Mouse (Mus musculus) right cerebral cortex, postnatal 14 days (tissue): ENCODE measurements around the gene Aaas.
"Not testable (repeated sequence)": the region's sequence is repeated elsewhere in the genome, so short reads cannot be mapped to it uniquely, and the experiment has no call there.

Source experiments
- DNase-seq: peaks from one replicate; pipeline ENCODE4 v3.0.0; 2022

Gene Aaas

DNA sequence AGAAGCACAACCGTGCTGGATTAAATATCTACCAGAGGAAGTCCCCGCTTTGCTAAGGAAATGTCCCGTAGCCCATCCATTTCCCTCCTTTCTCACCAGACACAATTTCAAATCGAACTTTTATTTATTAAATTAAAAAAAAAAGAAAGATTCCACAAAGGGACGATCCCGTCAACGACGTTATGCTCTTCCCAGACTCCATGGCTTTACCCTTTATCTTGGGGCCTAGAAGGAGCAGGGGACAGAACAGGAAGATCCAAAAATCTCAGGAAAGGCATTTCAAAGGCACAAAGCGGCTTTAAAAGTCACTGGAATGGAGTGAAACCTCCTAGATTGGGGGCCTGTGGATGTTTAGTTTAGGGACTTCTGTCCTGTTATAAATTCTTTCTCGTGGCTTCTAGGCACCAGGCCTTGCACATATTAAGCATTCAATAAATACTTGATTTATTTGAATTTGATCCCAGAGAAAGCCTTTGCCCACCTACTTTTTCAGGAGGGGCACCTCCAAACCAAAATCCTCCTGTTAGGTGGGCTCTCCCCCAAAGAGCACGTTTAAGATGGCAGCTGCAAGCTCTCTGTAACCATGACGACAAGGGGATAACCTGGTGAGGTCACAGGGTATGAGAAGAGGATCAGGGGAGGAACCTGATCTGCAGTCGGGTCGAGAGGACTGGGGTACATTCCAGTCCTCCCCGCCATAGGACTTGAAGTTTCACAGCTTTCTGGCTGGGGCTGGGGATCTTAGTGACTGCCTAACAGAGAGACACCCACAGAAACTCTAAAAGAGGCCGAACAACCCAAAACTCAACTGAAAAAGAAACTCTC is 6.1 kb upstream of the Aaas start:
- no peak for DNase-seq

DNA sequence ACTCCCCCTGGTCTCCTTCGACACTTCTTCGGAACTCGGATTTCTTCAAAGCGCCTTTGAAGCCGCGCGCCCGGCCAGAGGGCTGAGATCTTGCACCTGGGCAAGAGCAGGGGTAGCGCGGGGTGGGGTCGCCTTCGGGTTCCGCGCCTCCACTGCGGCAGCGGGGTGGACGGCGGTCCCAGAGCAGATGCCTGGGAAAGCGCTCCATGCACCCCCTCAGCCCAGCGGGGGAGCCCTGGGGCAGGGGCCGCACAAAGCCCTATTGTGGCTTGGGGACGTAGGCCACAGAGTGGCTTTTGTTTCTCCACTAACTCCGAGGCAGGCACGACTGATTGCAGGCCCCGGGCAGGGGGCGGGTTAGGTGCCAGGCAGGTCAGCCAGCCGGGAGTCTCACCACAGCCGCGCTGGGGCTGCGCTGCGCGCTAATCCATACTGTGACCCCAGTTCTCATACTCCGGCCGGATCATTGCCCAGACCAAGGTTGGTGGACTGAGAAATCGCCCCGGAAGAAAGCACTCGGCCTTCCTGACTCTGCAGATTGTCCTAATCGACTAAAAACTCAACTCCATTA is 5.4 kb upstream of the Aaas start:
- DNase-seq, result no peak

DNA sequence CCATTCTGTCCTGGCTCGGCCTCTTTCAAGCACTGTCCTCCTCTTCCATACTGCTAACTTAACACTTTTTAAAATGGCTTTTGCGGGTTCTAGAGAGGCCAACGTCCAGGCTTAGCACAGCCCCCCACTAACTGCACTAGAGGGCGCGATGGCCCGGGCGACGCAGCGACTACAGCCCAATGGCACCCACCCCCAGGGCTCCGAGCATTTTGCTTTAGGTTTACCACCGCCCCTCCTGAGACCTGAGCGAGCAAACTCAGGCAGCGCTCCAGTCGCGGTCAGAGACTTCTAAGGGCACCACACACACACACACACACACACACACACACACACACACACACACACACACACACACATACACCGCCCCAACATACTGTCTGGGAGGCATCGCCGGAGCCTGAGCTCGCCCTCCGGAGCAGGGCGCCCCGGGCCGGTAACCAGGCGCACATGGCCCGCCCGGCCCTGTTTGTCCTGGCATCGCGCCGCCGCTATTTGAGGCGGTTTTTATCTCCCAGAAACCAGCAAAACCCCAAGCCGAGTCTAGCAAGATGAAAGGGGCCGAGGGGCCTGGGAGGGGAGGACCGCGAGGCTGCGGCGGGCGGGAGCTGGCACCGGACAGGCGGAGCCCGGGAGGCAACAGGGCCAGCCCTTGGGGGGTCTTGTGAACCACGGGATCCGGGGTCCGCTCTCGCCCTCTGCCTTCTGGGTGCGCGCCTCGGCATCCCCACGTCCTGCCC is 4.7 kb upstream of the Aaas start:
- DNase-seq, result peak; percentile 43

DNA sequence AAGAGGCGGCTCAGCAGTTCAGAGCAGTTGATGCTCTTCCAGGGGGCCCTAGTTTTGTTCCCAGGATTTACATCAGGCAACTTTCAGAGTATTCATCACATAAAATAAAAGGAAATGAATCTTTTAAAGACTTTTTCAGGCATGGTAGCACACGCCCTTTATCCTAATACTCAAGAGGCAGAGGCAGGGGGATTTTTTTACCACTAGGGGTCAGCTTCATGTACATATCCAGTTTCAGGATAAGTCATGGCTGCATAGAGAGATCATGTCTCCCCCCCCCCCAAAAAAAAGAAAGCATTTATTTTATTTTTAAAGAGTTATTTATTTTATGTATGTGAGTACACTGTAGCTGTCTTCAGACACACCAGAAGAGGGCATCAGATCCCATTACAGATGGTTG is 3.4 kb upstream of the Aaas start:
- no peak for DNase-seq

DNA sequence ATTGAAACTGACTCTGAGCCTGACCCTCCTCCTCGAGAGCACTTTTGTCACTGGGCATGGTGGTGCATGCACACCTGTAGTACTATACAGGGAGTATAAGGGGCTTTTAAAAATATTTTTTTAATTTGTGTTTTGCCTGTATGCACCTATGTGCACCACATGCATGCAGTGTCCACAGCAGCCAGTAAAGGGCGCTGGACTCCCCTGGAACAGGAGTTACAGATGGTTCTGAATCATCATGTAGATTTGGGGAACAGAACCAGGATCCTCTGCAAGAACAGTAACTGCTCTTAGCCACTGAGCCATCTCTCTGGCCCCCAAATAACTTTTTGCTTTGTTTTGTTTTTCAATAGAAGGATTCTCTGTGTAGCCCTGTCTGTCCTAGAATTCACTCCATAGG is 1.6 kb upstream of the Aaas start:
- no peak for DNase-seq

DNA sequence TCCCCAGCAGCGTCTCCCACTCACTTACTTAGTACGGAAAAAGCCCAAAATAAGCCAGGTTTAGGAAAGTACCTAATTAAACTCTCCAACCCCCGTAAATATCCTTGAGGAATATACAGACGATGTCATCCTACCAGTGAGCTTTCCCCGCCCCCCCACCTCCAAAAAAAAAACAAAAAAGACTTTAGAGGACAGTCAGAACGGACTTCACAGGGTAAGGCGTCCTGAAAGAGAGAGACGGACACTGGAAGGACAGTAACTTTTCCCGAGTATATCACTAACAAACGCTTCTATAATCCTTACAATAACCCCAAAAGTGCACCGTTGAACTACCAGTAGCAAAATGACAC is 346 bp upstream of the Aaas start:
- DNase-seq, result no peak

DNA sequence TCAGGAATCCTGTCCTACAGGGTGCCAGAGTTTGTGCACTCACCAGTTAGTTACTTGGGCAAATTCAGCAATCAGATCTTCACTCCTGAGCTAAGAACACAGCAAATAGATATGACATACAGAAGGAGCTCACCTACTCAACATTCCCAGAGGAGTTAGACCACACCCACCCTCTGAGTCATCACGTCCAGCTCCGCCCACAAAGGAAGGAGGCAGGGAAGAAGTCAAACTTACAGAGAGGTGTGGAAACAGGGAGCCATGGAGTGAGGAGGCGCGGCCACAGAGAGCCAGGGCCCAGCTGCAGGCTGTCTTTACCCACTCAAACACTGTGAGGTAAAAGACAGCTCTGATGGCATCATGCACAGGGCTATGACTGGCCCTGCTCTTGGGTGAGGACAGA is 4.1 kb downstream of the Aaas start:
- DNase-seq, result no peak

DNA sequence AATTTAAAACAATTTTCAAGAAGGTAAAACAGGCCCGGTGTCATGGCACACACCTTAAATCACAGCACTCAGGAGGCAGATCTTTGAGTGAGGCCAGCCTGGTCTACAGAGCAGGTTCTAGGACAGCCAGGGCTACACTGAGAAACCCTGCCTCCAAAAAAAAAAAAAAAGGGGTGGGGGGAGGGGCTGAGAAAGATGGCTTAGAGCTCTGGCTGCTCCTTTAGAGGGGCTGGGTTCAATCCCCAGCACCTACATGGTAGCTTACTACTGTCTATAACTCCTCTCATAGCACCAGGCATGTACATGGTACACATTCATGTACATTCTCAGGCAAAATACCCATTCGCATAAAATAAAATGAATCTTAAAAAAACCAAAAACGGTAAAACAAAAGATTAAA is 6.1 kb downstream of the Aaas start:
- DNase-seq, result no peak

DNA sequence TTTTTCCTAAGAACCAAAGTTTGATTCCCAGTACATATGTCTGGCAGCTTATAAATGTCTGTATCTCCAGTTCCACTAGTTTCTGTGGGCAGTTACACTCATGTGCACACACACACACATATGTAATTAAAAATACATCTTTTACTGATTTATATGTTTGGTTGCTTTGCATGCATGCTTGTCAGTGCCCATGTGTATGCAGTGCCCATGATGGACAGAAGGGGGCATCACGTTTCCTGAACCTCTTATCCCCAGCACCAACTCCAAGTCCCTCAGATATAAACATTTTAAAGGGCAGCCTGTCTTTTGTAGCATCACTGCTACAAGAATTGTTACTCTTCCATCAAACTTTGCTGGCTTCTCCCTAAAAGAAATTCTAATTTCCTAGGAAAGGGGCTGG is 9.0 kb downstream of the Aaas start:
- peak; percentile 45 for DNase-seq

DNA sequence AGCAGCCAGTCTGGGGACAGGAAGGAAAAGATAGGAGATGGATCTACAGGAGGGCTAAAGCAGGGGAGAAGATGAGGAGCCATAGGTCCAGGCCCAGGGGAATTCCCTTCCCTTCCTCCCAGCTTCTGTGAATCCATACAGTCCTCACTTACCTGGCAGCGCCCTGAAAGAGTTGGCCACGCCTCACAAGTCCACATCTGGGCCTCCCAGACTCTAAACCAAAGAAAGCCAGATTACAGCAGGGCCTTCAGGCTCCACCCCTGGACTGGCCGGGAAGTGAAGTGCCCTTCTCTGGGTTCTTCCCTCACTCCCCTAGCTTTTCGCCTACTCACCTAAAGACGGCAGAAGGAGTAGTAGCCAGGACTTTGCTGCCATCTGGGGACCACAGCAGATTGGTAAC is 11.0 kb downstream of the Aaas start:
- no peak for DNase-seq

DNA sequence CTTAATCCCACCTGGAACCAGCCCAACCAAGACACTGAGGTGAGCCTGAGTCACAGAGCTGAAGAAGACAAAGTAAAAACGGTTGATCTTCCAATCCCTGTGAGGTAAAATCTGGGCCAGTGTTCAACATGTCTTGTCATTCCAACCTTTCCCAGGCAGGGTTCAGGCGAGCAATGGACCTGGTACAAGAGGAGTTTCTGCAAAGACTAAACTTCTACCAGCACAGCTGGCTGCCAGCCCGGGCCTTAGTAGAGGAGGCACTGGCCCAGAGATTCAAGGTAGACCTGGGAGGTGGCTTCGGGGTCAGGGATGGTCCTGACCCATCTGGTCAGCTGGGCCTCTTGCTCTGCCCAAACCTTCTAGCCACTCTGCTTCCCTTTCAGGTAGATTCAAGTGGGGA is 13.6 kb downstream of the Aaas start:
- no peak for DNase-seq

DNA sequence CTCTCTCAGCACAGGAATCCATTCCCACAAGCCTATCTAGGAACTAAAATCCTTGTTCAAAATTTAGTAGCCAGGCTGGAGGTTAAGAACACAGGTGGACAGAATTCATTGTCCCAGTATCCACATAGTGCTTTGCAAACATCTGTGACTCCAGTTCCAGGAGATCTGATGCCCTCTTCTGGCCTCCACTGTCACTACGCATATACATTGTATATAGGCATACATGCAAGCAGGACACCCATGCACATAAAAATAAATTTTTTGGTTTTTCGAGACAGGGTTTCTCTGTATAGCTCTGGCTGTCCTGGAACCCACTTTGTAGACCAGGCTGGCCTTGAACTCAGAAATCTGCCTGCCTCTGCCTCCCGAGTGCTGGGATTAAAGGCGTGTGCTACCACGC is 14.6 kb downstream of the Aaas start:
- DNase-seq, result not testable (repeated sequence)

DNA sequence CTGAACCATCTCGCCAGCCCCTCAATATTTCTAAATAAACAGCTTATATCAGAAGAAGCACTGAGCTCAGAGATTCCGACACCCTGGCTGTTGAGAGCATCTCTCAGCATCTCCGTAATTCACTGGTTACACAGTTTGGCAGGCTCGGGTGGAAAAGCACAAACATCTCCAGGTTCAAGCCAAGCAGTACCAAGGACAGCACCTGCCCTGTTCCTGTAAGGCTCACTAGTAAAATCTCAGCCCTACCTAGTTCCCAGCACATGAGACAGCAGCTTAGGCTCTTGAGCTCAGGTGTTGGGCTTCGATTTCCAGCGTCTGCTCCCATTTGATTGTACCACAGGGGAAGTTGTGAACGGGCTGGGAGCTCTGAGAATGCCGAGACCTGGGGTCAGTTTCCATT is 15.3 kb downstream of the Aaas start:
- no peak for DNase-seq

DNA sequence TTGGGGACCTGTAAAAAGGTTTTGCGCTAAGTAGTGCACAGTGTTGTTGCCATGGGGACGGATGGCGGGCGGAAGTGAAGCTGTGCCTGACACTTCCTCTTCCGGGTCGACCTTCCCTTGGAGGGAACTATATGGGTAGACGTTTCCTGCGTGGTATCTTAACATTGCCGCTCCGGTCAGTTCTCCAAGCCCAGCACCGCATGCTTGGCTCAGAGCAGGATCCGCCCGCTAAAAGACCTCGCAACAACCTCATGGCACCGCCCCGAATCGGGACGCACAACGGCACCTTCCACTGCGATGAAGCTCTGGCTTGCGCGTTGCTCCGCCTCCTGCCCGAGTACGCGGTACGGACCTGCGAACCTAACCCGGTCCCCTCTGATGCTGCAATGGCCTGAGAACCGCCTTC is 19.0 kb downstream of the Aaas start, which contains the start of gene Myg1:
TSS of gene Myg1 (plus strand) at position 100 of the 406 bp plus-strand sequence.
- peak; percentile 77 for DNase-seq

DNA sequence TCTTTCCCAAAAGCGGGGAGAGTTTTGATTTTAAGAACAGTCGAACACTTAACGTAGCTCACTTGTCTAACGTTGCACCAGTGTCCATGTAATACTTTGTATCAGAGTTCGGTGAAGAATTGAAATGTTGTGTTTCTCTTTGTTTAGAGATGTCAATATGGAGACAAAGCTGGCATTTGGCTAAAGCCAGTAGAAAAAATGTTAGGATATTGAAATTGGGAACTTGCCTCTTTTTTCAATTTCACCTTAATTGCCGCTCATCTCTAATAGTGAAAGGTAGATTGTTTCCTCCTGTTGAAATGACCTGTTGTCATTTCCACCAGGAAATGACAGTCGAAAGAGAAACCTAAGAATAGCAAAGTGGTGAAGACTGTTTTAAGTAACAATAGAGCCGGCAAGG is 23.7 kb downstream of the Aaas start:
- DNase-seq, result no peak

DNA sequence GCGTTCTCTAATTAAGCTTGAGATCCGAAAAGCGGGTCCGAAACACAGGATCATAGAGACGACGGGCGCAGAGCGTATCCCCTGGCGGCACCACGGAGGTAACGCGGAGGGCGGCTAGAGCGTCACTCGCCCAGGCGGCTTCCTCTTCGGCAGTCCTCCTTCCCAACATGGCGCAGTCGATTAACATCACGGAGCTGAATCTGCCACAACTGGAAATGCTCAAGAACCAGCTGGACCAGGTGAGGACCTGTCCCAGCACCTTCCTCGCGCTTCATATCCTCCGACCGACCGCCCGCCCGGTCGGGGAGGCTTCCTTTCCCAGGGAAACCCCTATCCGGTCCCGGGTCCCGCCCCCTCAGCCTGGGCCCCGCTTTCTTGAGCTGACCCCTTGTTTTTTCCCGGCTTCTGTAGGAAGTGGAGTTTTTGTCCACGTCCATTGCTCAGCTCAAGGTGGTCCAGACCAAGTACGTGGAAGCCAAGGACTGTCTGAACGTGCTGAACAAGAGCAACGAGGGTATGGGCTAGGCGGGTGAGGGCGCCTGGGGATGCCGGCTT is 24.5 kb downstream of the Aaas start, which contains the start of gene Pfdn5:
TSS of gene Pfdn5 (plus strand) at position 95 of the 555 bp plus-strand sequence.
- peak; percentile 91 for DNase-seq

DNA sequence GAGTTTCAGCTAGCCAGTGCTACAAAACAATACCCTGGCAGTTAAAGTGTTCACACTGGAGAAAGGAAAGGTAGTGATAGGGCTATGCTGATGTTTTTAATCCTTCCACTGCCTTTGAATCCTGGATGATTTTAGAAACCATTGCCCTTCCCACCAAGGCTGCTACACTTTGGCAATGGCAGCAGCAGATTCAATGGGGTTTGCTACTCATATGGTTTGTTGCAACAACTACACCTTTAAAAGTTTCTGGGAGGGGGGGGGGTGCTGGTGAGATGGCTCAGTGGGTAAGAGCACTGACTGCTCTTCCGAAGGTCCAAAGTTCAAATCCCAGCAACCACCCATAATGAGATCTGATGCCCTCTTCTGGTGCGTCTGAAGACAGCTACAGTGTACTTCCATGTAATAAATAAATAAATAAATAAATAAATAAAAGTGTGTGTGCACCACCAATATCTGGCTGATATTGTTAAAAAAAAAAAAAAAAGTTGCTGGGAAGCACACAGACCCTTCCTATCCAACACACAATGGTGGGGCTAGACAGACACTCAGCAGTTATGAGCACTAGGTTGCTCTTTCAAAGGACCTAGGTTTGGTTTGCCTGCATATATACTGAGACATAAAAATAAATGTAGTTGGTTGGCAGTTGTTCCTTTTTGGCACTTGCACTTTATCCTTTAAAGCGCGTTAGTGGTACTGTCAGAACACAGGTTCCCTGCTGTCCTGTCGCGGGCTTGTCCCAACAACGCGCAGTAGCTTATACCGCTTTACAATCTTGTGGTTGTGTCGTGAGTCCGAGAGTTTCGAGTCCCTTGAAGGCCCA is 25.7 kb downstream of the Aaas start:
- DNase-seq, result no peak

DNA sequence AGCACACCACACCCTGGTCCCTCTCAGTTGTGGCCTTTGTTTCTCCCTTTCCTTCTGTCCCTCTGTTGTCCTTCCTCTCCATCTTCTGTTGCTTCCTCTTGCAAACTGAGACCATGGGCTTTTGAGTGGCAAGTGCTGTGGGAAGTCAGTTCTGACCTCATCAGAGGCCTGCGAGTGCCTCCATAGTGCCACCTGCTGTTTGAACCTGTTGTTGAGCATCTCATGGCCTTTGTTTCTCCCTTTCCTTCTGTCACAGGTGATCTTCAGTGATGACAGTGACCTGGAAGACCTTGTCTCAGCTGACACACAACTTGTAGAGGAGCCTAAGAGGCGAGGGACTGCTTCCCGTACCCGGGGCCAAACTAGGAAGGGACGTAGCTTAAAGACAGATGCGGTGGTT is 34.3 kb downstream of the Aaas start:
- DNase-seq, result peak; percentile 63

DNA sequence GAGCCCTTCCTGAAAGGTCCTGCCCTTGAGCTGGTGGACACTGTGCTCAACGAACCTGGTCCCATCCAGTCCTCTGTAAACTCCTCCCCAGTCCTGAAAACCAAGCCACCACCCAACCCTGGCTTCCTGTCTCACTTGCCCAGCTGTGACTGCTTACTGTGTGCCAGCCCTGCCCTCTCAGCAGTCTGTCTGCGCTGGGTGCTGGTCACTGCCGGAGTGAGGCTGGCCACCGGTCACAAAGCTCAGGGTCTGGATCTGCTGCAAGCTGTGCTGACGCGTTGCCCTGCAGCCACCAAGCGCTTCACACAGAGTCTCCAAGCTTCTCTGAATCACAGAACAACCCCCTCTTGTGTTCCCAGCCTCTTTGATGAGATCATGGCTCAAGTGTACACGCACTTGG is 35.3 kb downstream of the Aaas start:
- no peak for DNase-seq

DNA sequence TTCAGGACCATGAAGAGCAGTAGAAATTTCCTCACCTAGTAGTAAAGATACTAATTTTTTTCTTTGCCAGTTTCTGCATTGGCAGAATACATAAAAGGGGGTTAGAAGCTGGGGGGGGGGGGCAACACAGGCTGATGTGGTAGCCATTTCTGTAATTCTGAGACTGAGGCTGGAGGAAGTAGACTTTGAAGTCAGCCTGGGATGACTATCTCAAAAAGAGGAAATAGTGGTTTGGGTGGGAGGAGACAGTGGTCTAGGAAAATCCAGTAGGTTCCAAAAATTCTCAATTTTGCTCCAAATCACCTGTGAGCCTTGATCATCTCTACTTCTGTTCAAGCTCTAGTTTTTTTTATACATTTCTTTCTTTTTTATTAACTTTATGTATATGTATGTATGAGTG is 39.1 kb downstream of the Aaas start:
- no peak for DNase-seq

DNA sequence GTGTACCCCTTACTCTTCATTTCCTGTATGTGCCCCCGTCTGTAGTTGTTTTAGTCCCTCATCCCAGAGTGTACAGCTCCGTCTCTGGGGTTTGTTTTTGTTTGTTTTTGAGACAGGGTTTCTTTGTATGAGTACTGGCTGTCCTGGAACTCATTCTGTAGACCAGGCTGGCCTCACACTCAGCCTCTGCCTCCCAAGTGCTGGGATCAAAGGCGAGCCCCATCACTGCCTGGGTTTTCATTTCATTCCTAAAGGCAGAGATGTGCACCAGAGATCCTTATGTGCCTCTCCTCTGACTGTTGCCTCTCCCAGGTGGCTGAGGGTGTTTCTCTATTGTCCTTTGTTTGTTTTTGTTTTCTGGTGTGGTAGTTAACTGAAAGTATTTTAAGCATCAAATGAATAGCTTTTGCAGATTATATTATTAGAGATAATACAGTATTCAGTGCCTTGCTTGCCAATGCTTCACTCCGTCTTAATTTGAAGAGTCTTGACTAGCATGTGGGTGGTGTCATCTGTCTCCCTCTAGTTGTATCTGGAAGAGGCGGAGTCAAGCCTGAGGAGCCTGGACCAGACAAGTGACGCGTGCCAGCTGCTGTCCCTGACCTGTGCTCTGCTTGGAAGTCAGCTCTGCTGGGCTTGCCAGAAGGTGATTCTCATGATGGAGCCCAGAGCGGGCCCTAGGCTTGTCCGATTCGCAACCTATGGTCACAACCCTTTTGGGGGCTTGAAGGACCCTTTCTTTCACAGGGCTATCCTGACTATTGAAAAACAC is 40.3 kb downstream of the Aaas start:
- DNase-seq, result no peak

DNA sequence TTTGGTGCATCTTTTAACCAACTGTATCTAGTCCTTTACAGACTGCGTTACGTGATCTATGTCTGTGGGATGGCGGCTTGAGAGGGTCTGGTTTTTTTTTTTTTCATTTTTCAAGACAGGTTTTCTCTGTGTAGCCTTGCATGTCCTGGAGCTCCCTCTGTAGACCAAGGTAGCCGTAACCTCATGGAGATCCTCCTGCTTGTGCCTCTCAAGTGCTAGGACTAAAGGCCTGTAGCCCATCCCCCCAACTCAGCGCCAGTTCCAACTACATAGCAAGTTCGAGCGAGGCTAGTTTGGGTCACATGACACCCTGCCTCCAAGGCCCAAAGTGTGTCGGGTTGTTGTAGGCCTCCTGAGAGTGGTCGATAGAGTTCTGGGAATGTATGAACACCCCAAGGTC is 41.9 kb downstream of the Aaas start:
- DNase-seq, result no peak
